Mouse (Mus musculus): ENCODE data around the gene Gabbr1.
"Not testable (repeated sequence)": the region's sequence is repeated elsewhere in the genome, so short reads cannot be mapped to it uniquely, and the experiment has no call there.

The Gabbr1 gene

GRCm38 (mm10) chr17:37045611-37046311 is at the start of gene Gabbr1:
Gabbr1 (plus strand) TSS chr17:37045966.
- DNase-seq (ENCODE audit: extremely low spot score, low spot score) = peak; percentile 87

GRCm38 (mm10) chr17:36997033-36997735 is 48.6 kb upstream of the Gabbr1 start:
- DNase-seq (ENCODE audit: extremely low spot score, low spot score) = peak; percentile 82

- no peak for DNase-seq (ENCODE audit: extremely low spot score, low spot score)
Measured at GRCm38 (mm10) chr17:36998477-36998876, 47.3 kb upstream of the Gabbr1 start.

GRCm38 (mm10) chr17:37000863-37001262 is 44.9 kb upstream of the Gabbr1 start, which contains the start of gene Zfp57:
Zfp57 (plus strand) TSS chr17:37001163.
- no peak for DNase-seq (ENCODE audit: extremely low spot score, low spot score)

GRCm38 (mm10) chr17:37002364-37003330 is 43.1 kb upstream of the Gabbr1 start:
- peak; percentile 78 for DNase-seq (ENCODE audit: extremely low spot score, low spot score)

- DNase-seq (ENCODE audit: extremely low spot score, low spot score) = no peak
Measured at GRCm38 (mm10) chr17:37003366-37003765, 42.4 kb upstream of the Gabbr1 start.

- DNase-seq (ENCODE audit: extremely low spot score, low spot score) = no peak
Measured at GRCm38 (mm10) chr17:37008161-37008560, 37.6 kb upstream of the Gabbr1 start.

- no peak for DNase-seq (ENCODE audit: extremely low spot score, low spot score)
Measured at GRCm38 (mm10) chr17:37009460-37010042, 36.2 kb upstream of the Gabbr1 start.

- DNase-seq (ENCODE audit: extremely low spot score, low spot score) = no peak
Measured at GRCm38 (mm10) chr17:37011719-37012118, 34.0 kb upstream of the Gabbr1 start.

GRCm38 (mm10) chr17:37012141-37012540 is 33.6 kb upstream of the Gabbr1 start:
- no peak for DNase-seq (ENCODE audit: extremely low spot score, low spot score)

GRCm38 (mm10) chr17:37016333-37016732 is 29.4 kb upstream of the Gabbr1 start:
- DNase-seq (ENCODE audit: extremely low spot score, low spot score) = no peak

- DNase-seq (ENCODE audit: extremely low spot score, low spot score) = no peak
Measured at GRCm38 (mm10) chr17:37018328-37018727, 27.4 kb upstream of the Gabbr1 start.

GRCm38 (mm10) chr17:37019242-37019641 is 26.5 kb upstream of the Gabbr1 start:
- DNase-seq (ENCODE audit: extremely low spot score, low spot score) = not testable (repeated sequence)

GRCm38 (mm10) chr17:37022628-37023576 is 22.9 kb upstream of the Gabbr1 start, which contains the start of gene Mog:
Mog (minus strand) TSS chr17:37023398.
- DNase-seq (ENCODE audit: extremely low spot score, low spot score) = no peak

- no peak for DNase-seq (ENCODE audit: extremely low spot score, low spot score)
Measured at GRCm38 (mm10) chr17:37026425-37026824, 19.3 kb upstream of the Gabbr1 start.

GRCm38 (mm10) chr17:37027486-37027885 is 18.3 kb upstream of the Gabbr1 start:
- no peak for DNase-seq (ENCODE audit: extremely low spot score, low spot score)

GRCm38 (mm10) chr17:37028212-37028611 is 17.6 kb upstream of the Gabbr1 start:
- DNase-seq (ENCODE audit: extremely low spot score, low spot score) = no peak

GRCm38 (mm10) chr17:37028683-37029120 is 17.1 kb upstream of the Gabbr1 start:
- peak; percentile 96 for DNase-seq (ENCODE audit: extremely low spot score, low spot score)

GRCm38 (mm10) chr17:37029162-37029561 is 16.6 kb upstream of the Gabbr1 start:
- no peak for DNase-seq (ENCODE audit: extremely low spot score, low spot score)

Measured in neural tube, embryonic 10.5 days (tissue).